Mouse (Mus musculus): ENCODE results near the gene Gm572. TPM values are rescaled to one million over a fixed set of nuclear protein-coding genes. Genes with fewer than 3 reads are reported as not detected.

Gm572 gene
- polyA plus RNA-seq, 1 experiment from 2014 or later = not detected

- no peak for ATAC-seq (ENCODE audit: insufficient number of reproducible peaks, low FRiP score, low TSS enrichment, low read depth)
- Histone ChIP-seq H3K27me3 (0 out of 2 replicates have a peak, but pooled peaks cover 5% of the 10 kb centered on the region), H3K9ac (no peak overlapping the region), H3K27ac (replicated peaks) (no peak overlapping the region), H3K4me2 (replicated peaks) (peak overlapping the region; percentile 11; the same call in 1 of the 2 replicates), H3K36me3 (no peaks in the 10 kb centered on the region), H3K4me1 (peaks cover 13% of the 10 kb centered on the region), H3K9me3 (replicated peaks) (no peaks in the 10 kb centered on the region), H3K4me3 (replicated peaks) (no peak overlapping the region)
- 22% methylated on average over 16 of the region's 16 CpGs for WGBS
These were observed 28.3 kb downstream of the Gm572 start for GRCm38 (mm10) chr4:148671230-148671947.

- H3K27me3 ChIP-seq = 0 out of 2 replicates have a peak, but pooled peaks cover 10% of the 10 kb centered on the region
- WGBS = 56% methylated on average over 7 of the region's 7 CpGs
- H3K4me3 ChIP-seq (replicated peaks) = no peak overlapping the region
- H3K27ac ChIP-seq (replicated peaks) = no peak overlapping the region
- no peaks in the 10 kb centered on the region for H3K9me3 ChIP-seq (replicated peaks)
- H3K9ac ChIP-seq = no peak overlapping the region
- no peak for ATAC-seq (ENCODE audit: insufficient number of reproducible peaks, low FRiP score, low TSS enrichment, low read depth)
- peaks cover 23% of the 10 kb centered on the region for H3K4me1 ChIP-seq
- H3K36me3 ChIP-seq = no peaks in the 10 kb centered on the region
- no peak overlapping the region for H3K4me2 ChIP-seq (replicated peaks)
These were observed 31.9 kb downstream of the Gm572 start for GRCm38 (mm10) chr4:148675043-148675442.

GRCm38 (mm10) chr4:148676188-148676960 lies 33.3 kb downstream of the Gm572 start:
- Histone ChIP-seq H3K36me3 (no peaks in the 10 kb centered on the region), H3K4me1 (peaks cover 20% of the 10 kb centered on the region), H3K9ac (no peak overlapping the region), H3K4me2 (replicated peaks) (no peak overlapping the region), H3K27ac (replicated peaks) (no peak overlapping the region), H3K27me3 (0 out of 2 replicates have a peak, but pooled peaks cover 10% of the 10 kb centered on the region), H3K4me3 (replicated peaks) (no peak overlapping the region), H3K9me3 (replicated peaks) (no peaks in the 10 kb centered on the region)
- 51% methylated on average over 16 of the region's 16 CpGs for whole genome bisulfite sequencing
- ATAC-seq (ENCODE audit: insufficient number of reproducible peaks, low FRiP score, low TSS enrichment, low read depth) = no peak

GRCm38 (mm10) chr4:148676961-148677637 lies 34.0 kb downstream of the Gm572 start:
- H3K27me3 ChIP-seq = 0 out of 2 replicates have a peak, but pooled peaks cover 10% of the 10 kb centered on the region
- H3K9ac ChIP-seq = no peak overlapping the region
- WGBS = 34% methylated on average over 19 of the region's 20 CpGs
- H3K36me3 ChIP-seq = no peaks in the 10 kb centered on the region
- no peak overlapping the region for H3K4me2 ChIP-seq (replicated peaks)
- H3K4me3 ChIP-seq (replicated peaks) = no peak overlapping the region
- H3K27ac ChIP-seq (replicated peaks) = no peak overlapping the region
- H3K9me3 ChIP-seq (replicated peaks) = no peaks in the 10 kb centered on the region
- no peak for ATAC-seq (ENCODE audit: insufficient number of reproducible peaks, low FRiP score, low TSS enrichment, low read depth)
- peaks cover 17% of the 10 kb centered on the region for H3K4me1 ChIP-seq

- H3K27me3 ChIP-seq = 0 out of 2 replicates have a peak, but pooled peaks cover 10% of the 10 kb centered on the region
- H3K4me1 ChIP-seq = peaks cover 18% of the 10 kb centered on the region
- H3K4me2 ChIP-seq (replicated peaks) = no peak overlapping the region
- H3K27ac ChIP-seq (replicated peaks) = no peak overlapping the region
- 91% methylated on average over 7 of the region's 7 CpGs for WGBS
- H3K4me3 ChIP-seq (replicated peaks) = no peak overlapping the region
- no peak overlapping the region for H3K9ac ChIP-seq
- H3K36me3 ChIP-seq = no peaks in the 10 kb centered on the region
- no peaks in the 10 kb centered on the region for H3K9me3 ChIP-seq (replicated peaks)
- no peak for ATAC-seq (ENCODE audit: insufficient number of reproducible peaks, low FRiP score, low TSS enrichment, low read depth)
These were observed 35.0 kb downstream of the Gm572 start for GRCm38 (mm10) chr4:148678105-148678504.

- Histone ChIP-seq H3K27ac (replicated peaks) (no peak overlapping the region), H3K9me3 (replicated peaks) (no peaks in the 10 kb centered on the region), H3K4me1 (peaks cover 31% of the 10 kb centered on the region), H3K4me3 (replicated peaks) (no peak overlapping the region), H3K36me3 (no peaks in the 10 kb centered on the region), H3K4me2 (replicated peaks) (no peak overlapping the region), H3K9ac (no peak overlapping the region), H3K27me3 (0 out of 2 replicates have a peak, but pooled peaks cover 10% of the 10 kb centered on the region)
- no peak for ATAC-seq (ENCODE audit: insufficient number of reproducible peaks, low FRiP score, low TSS enrichment, low read depth)
- 55% methylated on average over 1 of the region's 1 CpGs for WGBS
These were observed 37.5 kb downstream of the Gm572 start for GRCm38 (mm10) chr4:148680505-148681067.

- H3K36me3 ChIP-seq = no peaks in the 10 kb centered on the region
- no peak overlapping the region for H3K9ac ChIP-seq
- no peaks in the 10 kb centered on the region for H3K9me3 ChIP-seq (replicated peaks)
- H3K4me3 ChIP-seq (replicated peaks) = no peak overlapping the region
- H3K27me3 ChIP-seq = 0 out of 2 replicates have a peak, but pooled peaks cover 4% of the 10 kb centered on the region
- ATAC-seq (ENCODE audit: insufficient number of reproducible peaks, low FRiP score, low TSS enrichment, low read depth) = no peak
- peaks cover 32% of the 10 kb centered on the region for H3K4me1 ChIP-seq
- no peak overlapping the region for H3K27ac ChIP-seq (replicated peaks)
- WGBS = 17% methylated on average over 8 of the region's 8 CpGs
- no peak overlapping the region for H3K4me2 ChIP-seq (replicated peaks)
These were observed 38.3 kb downstream of the Gm572 start for GRCm38 (mm10) chr4:148681429-148681828.

- Histone ChIP-seq H3K9ac (no peak overlapping the region), H3K27me3 (0 out of 2 replicates have a peak, but pooled peaks cover 4% of the 10 kb centered on the region), H3K27ac (replicated peaks) (no peak overlapping the region), H3K4me2 (replicated peaks) (no peak overlapping the region), H3K4me3 (replicated peaks) (no peak overlapping the region), H3K36me3 (no peaks in the 10 kb centered on the region), H3K4me1 (peaks cover 37% of the 10 kb centered on the region), H3K9me3 (replicated peaks) (no peaks in the 10 kb centered on the region)
- WGBS = 87% methylated on average over 4 of the region's 4 CpGs
- no peak for ATAC-seq (ENCODE audit: insufficient number of reproducible peaks, low FRiP score, low TSS enrichment, low read depth)
These were observed 39.8 kb downstream of the Gm572 start for GRCm38 (mm10) chr4:148682961-148683360.

- Histone ChIP-seq H3K9ac (no peak overlapping the region), H3K4me2 (replicated peaks) (peak overlapping the region; percentile 12; the same call in 1 of the 2 replicates), H3K4me1 (peaks cover 42% of the 10 kb centered on the region), H3K27ac (replicated peaks) (no peak overlapping the region), H3K36me3 (no peaks in the 10 kb centered on the region), H3K9me3 (replicated peaks) (no peaks in the 10 kb centered on the region), H3K4me3 (replicated peaks) (no peak overlapping the region), H3K27me3 (no peaks in the 10 kb centered on the region)
- whole genome bisulfite sequencing = 22% methylated on average over 13 of the region's 13 CpGs
- no peak for ATAC-seq (ENCODE audit: insufficient number of reproducible peaks, low FRiP score, low TSS enrichment, low read depth)
These were observed 40.4 kb downstream of the Gm572 start for GRCm38 (mm10) chr4:148683539-148683938.

- Histone ChIP-seq H3K4me2 (replicated peaks) (no peak overlapping the region), H3K4me3 (replicated peaks) (no peak overlapping the region), H3K27ac (replicated peaks) (peak overlapping the region; percentile 29; the same call in 1 of the 2 replicates), H3K27me3 (no peaks in the 10 kb centered on the region), H3K9ac (no peak overlapping the region), H3K4me1 (peaks cover 46% of the 10 kb centered on the region), H3K36me3 (no peaks in the 10 kb centered on the region), H3K9me3 (replicated peaks) (no peaks in the 10 kb centered on the region)
- ATAC-seq (ENCODE audit: insufficient number of reproducible peaks, low FRiP score, low TSS enrichment, low read depth) = no peak
- WGBS = 30% methylated on average over 14 of the region's 14 CpGs
These were observed 43.4 kb downstream of the Gm572 start for GRCm38 (mm10) chr4:148686491-148686941.
